Mouse (Mus musculus) ovary, adult 18-20 months (tissue): Measurements from ENCODE around the gene Sox2.

Experiments
- DNase-seq: peaks from one replicate; pipeline ENCODE4 v3.0.0; 2022; ENCODE audit warnings: low spot score, mixed read lengths

Sox2 gene

GRCm38 (mm10) chr3:34649726-34650620 is at the start of gene Sox2:
TSS of gene Sox2 (plus strand) at chr3:34650405.
- DNase-seq, result no peak

GRCm38 (mm10) chr3:34601116-34601515 is 49.1 kb upstream of the Sox2 start:
- DNase-seq, result no peak

DNA sequence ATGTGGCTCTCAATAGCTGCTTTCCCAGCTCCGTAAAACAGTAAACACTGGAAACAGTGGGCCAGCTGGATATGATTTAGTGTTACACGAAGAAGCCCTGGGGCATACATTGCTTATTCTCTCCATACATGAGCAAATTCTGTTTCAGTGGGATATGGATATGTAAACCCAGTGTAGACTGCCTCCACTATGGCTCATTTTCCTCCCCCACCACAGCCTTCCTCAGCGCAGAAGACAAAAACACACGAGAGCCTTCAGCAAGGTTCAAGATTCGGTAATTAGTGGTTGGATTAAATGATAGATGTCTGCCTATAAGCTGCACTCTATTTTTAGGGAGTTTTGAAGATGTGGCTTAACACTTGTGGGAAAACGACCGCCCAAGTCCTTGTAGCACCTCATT is 36.1 kb upstream of the Sox2 start:
- DNase-seq, result no peak

DNA sequence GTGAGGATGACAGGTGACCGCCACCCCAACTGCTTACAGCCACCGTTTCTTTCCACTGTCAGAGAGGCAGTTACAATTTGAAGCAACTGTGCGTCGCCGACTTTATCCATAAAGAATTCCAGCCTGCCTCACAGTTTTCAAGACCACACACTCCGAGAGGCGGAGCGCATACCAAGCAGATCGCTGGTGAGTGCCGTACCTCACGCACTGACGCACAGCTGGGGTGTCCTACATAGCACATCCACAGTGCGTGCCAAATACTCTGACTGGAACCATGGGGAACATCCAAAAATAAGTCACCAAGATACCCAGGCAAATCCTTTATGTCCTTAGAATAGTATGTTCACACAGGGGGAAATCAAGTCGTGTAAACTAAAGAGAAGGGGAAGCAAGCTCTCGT is 34.7 kb upstream of the Sox2 start:
- no peak for DNase-seq

DNA sequence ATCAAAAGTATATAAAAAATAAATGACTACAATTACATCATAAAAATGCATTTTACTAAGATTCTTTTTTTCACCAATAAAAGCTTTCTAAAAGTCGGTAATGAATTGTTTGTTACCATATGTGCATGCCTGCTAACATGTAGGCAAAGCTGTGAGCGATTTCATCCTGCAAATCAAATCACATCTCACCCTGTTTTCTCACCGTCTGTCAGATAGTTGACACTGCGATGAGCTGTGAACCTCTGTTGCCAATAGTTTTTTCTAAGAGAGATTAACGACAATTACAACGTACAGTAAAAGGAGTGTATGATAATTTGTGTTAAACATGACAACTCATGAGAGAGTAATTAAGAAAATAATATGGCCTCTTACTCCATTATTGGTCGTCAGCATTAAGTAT is 31.3 kb upstream of the Sox2 start:
- DNase-seq, result no peak

- DNase-seq, result no peak
Observed at GRCm38 (mm10) chr3:34620121-34620520, 30.1 kb upstream of the Sox2 start.

- no peak for DNase-seq
Observed at GRCm38 (mm10) chr3:34624721-34625270, 25.4 kb upstream of the Sox2 start.

DNA sequence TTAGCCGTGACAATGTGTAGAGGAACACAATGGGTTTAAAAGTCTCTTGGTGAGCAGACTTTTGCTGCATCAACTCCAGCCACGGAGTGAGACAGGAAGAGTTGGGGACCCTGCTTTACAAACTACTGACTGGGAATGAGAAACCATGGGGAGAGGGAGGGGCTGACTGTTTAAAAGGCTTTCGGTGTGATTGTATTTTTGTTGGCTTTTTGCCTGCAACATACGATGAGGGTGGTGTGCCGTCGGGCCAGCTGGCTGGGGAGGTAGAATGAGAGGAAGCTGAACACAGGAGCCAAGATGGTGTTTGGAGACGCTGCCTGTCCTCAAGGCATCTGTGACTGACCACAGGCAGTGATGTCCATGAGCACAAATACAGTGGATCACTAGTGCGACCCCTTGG is 23.7 kb upstream of the Sox2 start:
- DNase-seq, result no peak

DNA sequence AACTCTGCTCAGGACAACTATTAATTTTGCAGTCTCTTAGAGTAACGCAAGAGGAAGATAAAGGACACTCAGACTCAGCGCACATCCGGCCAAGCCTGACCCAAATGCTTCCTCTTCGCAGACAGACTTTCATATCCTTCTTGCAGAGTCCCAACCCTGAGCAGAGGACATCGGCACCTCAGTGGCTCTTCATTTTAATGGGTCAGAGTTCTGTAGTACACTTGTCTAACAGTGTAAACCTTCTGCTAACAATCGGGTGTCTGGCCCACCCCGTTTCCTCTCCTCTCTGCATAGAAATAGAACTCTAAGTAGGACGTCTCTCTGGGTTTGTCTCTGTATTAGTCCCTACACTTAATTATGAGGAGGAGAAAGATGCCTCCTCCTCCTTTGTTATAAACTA is 20.2 kb upstream of the Sox2 start:
- no peak for DNase-seq

GRCm38 (mm10) chr3:34630736-34631135 is 19.5 kb upstream of the Sox2 start:
- DNase-seq, result no peak

DNA sequence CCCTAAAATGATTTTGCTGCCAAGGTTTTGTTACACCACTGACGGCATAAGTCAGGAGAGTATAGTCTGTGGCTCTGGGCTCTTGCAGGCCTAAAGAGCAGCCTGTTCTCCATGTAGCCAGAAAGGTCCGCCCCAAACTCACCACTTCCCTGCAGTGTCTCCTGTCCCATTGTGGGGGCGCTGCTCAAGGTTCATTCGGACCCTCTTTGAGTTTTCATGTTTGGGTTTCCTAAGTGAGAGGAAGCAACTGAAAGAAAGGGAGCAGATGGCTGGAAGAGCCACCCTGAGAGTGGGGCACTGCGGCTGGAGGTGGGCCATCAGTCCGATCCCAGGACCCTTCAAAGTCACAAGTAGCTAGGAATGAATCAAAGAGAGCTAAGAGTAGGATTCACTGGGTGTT is 13.2 kb upstream of the Sox2 start:
- no peak for DNase-seq

- no peak for DNase-seq
Observed at GRCm38 (mm10) chr3:34637481-34637880, 12.7 kb upstream of the Sox2 start.

DNA sequence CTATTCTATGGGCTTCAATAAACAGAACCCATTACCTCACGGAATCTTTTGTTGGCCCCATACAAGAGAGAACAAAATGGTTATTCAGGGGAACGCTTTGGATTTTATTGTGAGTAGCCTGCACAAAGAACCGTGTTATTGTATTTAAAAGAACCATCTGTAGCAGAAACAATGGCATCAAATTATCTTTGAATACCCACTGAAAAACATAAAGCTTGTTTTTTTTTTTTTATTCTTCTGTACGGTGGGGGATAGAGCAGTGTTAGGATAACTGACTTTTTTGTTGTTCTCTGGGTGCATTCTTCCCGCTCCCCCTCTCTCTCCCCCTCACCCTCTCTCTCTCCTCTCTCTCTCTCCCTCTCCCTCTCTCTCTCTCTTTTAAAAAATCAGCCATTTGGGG is 12.3 kb upstream of the Sox2 start:
- no peak for DNase-seq

DNA sequence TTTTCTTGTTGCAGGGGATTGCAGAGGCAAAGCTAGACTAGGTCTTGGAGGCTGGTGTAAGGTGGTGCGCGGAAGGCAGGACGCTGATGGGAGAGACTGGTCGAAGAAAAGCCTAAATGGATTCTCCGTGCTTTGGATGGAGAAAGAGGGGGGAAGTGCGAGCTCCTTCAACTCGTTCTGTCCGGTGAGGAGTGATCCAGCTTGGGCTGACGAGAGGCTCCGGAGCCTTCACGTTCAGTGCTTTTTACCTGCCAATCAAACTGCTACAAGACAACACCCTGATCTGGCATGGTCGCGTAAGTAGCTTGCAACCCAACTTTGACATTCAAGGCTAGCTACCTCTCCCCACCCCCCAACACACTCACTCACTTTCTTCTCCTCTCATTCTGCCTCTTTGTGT is 11.9 kb upstream of the Sox2 start:
- DNase-seq, result no peak

GRCm38 (mm10) chr3:34639031-34639872 is 11.0 kb upstream of the Sox2 start:
- no peak for DNase-seq

DNA sequence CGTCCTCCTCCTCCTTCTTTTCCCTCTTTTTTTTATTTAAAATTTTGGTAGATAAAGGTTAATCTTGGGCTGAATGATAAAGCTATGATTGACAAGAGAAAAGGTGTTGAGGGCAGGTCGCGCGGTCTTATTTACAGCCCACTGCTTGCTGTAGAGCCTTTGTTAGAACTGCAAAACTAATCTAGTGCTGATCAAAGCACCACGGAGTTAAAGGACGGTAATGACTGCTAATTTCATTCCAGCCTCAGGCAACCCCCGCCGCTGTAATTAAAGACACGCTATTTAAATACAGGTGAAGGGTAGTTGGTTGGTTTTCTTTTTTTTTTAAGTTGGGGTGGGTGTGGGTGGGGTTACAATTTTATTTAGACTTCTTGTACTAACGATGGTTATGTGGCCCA is 10.3 kb upstream of the Sox2 start:
- DNase-seq, result no peak

GRCm38 (mm10) chr3:34640276-34640675 is 9.9 kb upstream of the Sox2 start:
- DNase-seq, result no peak

GRCm38 (mm10) chr3:34640690-34641600 is 9.3 kb upstream of the Sox2 start:
- DNase-seq, result no peak

- no peak for DNase-seq
Observed at GRCm38 (mm10) chr3:34641756-34642497, 8.3 kb upstream of the Sox2 start.

DNA sequence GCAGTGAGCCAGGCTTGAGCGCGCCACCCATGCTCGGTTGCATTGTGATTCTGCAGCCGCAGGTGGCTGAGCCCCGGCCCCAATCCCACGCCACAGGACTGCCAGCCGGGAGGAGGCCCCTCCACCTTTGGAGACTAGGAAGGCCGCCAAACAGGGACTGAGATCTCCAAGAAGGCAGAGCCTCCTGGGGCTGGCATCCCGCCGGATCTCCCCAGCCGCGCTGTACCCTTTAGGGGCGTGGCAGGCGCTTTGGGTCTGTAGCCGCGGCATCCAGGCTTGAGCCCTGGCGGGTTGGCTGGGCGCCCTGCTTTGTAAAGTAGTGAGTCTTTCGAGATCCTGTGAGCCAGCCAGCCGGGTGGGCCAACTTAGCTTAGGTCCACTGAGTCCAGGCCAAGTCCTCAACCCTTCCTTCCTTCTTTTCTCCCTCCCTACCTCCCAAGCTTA is 7.7 kb upstream of the Sox2 start:
- no peak for DNase-seq

GRCm38 (mm10) chr3:34643067-34643466 is 7.1 kb upstream of the Sox2 start:
- DNase-seq, result no peak
